Mouse (Mus musculus): Measurements from ENCODE around the gene A830031A19Rik. TPM values are rescaled to one million over a fixed set of nuclear protein-coding genes. Genes with fewer than 3 reads are reported as not detected.
A peak's percentile ranks its signal among the peaks of the same experiment; 100 is the strongest.

The A830031A19Rik gene
- polyA plus RNA-seq, 1 experiment from 2014 or later: not detected

DNA sequence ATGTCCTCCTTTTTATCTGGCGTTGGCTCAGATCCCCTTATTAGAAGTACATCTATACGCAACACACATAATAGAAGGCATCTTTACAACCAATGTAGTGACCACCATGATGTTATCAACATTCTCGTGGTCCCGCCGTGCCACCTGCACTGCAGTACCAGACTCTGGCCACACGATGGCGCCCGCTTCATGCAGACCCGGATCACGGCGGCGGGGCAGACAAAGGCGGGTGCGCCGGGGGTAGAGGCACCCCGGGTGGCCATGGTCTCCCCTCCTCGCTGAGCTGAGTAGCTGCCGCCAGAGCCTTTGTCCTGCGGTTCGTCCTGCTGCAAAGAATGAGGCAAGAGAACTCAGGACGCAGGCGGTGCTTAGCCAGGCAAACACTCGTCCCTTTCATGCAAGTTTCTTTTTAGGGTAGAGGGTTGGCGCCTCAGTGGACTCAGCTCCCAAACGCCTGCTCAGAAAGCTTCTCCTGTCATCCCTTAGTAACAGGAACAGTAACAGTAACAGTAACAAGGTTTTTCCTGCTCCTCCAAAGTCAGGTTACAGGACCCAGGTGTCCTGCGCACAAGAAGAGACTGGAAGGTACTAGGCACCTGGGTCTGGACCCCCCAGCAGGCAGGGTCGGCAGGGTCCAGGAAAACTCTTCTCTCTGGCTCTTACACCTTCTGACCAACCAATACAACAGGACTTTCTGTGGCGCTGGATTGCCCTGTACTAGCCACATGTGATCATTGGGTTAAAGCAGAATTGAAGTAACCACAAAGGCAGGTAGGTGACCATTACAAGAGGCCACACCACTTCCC is 25.4 kb downstream of the A830031A19Rik start:
- Histone ChIP-seq H3K36me3 (ENCODE audit: insufficient read depth) (no peaks in the 10 kb centered on the region), H3K27ac (ENCODE audit: low read depth) (no peak overlapping the region), H3K4me3 (ENCODE audit: low read depth, low read length) (peak overlapping the region; percentile 39), H3K4me1 (ENCODE audit: insufficient read depth) (no peaks in the 10 kb centered on the region), H3K9ac (peak overlapping the region; percentile 54), H3K27me3 (ENCODE audit: insufficient read depth, low read length) (no peaks in the 10 kb centered on the region), H3K9me3 (ENCODE audit: low read depth, low read length) (no peaks in the 10 kb centered on the region), H3K4me2 (peak overlapping the region; percentile 61)
- ATAC-seq (ENCODE audit: insufficient read depth) (peak; percentile 90), DNase-seq (peak; percentile 90)
- TF ChIP-seq CTCF (IDR thresholded peaks at IDR 0.05; ENCODE audit: low read depth): peak; percentile 100
- 4% methylated on average over 28 of the region's 28 CpGs for WGBS

DNA sequence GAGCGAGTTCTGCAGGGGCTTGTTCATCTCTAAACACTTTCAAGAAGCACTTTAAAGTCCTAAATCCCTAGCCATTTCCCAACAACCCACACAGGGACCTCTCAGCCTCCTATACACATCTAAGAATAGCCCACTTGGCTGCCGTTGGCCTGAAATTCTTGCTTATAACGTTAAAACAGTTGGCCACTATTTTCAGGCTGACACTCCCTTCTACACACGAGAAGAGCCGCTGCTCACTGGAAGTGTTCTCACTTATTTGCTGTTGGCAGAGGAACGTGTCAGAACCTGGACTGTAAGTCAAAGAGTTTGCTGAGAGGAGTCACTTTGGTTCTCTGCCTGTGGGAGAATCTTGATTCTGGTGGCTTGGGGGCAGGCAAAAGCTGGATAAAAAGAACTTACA is 30.8 kb downstream of the A830031A19Rik start:
- Histone ChIP-seq H3K9me3 (ENCODE audit: low read depth, low read length) (no peaks in the 10 kb centered on the region), H3K9ac (no peak overlapping the region), H3K4me1 (ENCODE audit: insufficient read depth) (no peaks in the 10 kb centered on the region), H3K27ac (ENCODE audit: low read depth) (no peak overlapping the region), H3K4me3 (ENCODE audit: low read depth, low read length) (no peak overlapping the region), H3K36me3 (ENCODE audit: insufficient read depth) (no peaks in the 10 kb centered on the region), H3K27me3 (ENCODE audit: insufficient read depth, low read length) (no peaks in the 10 kb centered on the region), H3K4me2 (no peak overlapping the region)
- WGBS: 51% methylated on average over 6 of the region's 6 CpGs
- DNase-seq: no peak
- TF ChIP-seq CTCF (IDR thresholded peaks at IDR 0.05; ENCODE audit: low read depth): no peak
- ATAC-seq (ENCODE audit: insufficient read depth): no peak

DNA sequence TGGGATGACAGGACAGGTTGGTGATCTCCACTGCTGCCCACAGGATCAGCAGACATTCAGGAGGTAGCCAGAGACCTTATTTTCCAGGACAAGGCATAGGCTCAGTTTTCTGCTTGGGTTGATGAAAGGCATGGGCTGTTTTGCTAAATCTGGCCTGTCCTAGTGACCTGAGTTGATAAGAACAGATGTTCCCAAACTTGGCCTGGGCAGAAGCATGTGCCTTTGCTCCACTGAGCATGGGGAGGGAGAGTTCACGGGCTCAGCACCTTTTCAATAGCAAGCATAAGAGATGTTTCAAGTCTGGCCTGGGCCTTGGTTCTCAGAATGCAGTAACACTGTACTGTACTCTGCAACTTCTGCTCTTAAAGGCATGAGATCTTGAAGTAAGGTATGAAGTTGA is 54.1 kb downstream of the A830031A19Rik start:
- Histone ChIP-seq H3K4me2 (no peak overlapping the region), H3K4me1 (ENCODE audit: insufficient read depth) (no peaks in the 10 kb centered on the region), H3K27me3 (ENCODE audit: insufficient read depth, low read length) (no peaks in the 10 kb centered on the region), H3K27ac (ENCODE audit: low read depth) (no peak overlapping the region), H3K4me3 (ENCODE audit: low read depth, low read length) (no peak overlapping the region), H3K9me3 (ENCODE audit: low read depth, low read length) (no peaks in the 10 kb centered on the region), H3K36me3 (ENCODE audit: insufficient read depth) (no peaks in the 10 kb centered on the region), H3K9ac (no peak overlapping the region)
- WGBS: 53% methylated on average over 1 of the region's 1 CpGs
- no peak for ATAC-seq (ENCODE audit: insufficient read depth)
- no peak for TF ChIP-seq CTCF (IDR thresholded peaks at IDR 0.05; ENCODE audit: low read depth)
- no peak for DNase-seq

DNA sequence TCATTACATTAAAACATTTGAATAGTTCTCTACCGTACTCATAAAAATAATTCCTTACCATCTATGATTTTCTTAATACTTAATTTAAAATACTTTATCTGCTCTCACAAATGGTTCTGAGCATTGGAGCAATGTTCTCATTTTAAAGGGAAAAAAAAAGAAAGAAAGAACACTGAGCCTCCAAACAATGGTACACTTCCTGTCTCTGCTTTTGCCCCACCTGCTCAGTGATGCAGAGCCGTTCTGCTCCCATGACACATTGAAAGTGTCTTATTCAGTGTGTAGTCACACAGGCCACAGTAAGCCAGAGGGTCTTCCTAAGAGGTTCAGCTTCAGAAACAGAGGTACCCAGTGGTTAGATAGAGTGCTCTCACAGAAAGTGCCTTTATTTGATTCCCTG is 56.1 kb downstream of the A830031A19Rik start:
- Histone ChIP-seq H3K9me3 (ENCODE audit: low read depth, low read length) (no peaks in the 10 kb centered on the region), H3K4me3 (ENCODE audit: low read depth, low read length) (no peak overlapping the region), H3K27ac (ENCODE audit: low read depth) (no peak overlapping the region), H3K4me2 (no peak overlapping the region), H3K36me3 (ENCODE audit: insufficient read depth) (no peaks in the 10 kb centered on the region), H3K27me3 (ENCODE audit: insufficient read depth, low read length) (no peaks in the 10 kb centered on the region), H3K9ac (no peak overlapping the region), H3K4me1 (ENCODE audit: insufficient read depth) (no peaks in the 10 kb centered on the region)
- no peak for TF ChIP-seq CTCF (IDR thresholded peaks at IDR 0.05; ENCODE audit: low read depth)
- WGBS: 52% methylated on average over 2 of the region's 2 CpGs
- ATAC-seq (ENCODE audit: insufficient read depth) (no peak), DNase-seq (no peak)

DNA sequence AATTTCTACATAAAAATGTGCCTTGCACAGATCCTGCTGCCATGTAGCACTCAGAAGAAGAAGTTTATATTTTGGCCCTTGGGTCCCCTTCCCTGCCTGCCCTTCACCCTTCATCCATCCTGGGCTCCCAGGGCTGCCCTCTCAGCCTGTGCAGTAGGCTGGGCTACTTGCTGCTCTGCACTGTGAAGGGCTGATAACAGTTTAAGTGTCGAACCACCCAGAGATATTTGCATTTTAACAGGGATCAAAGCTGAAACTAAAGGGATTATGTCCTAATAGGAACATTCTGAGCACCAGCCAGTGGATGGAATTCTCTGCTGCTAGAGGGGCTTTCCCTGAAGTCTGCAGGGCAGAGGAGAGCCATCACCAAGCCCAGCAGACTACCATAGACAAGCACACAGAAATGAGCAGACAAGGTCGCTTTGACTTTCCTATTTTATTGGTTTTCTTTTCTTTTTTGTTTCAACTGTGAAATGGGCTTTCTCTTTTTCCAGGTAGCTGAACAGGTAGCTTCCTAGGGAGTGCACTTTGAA is 58.1 kb downstream of the A830031A19Rik start:
- 28% methylated on average over 2 of the region's 2 CpGs for WGBS
- Histone ChIP-seq H3K9me3 (ENCODE audit: low read depth, low read length) (no peaks in the 10 kb centered on the region), H3K4me1 (ENCODE audit: insufficient read depth) (no peaks in the 10 kb centered on the region), H3K27me3 (ENCODE audit: insufficient read depth, low read length) (no peaks in the 10 kb centered on the region), H3K4me3 (ENCODE audit: low read depth, low read length) (no peak overlapping the region), H3K36me3 (ENCODE audit: insufficient read depth) (no peaks in the 10 kb centered on the region), H3K27ac (ENCODE audit: low read depth) (no peak overlapping the region), H3K9ac (no peak overlapping the region), H3K4me2 (no peak overlapping the region)
- no peak for DNase-seq
- TF ChIP-seq CTCF (IDR thresholded peaks at IDR 0.05; ENCODE audit: low read depth): no peak
- ATAC-seq (ENCODE audit: insufficient read depth): no peak

DNA sequence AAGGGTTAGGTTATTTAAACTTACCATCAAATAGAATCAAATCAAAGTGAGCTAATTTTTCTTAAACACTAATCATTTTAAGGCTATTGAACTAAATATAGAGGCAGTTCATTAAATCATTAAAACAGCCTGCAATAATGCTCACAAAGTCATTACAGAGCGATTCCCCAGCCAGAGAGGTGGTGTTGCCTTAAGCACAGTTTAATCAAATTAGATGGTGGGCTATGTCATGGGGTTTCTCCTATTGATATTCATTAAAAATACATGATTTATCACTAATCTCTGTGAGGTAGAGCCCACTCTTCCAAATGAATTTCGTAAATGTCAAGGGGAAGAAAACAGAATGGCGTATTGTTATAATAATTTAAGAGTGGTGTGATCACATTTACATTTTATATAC is 58.8 kb downstream of the A830031A19Rik start:
- no peak for DNase-seq
- no peaks in the 10 kb centered on the region for H3K9me3 ChIP-seq (ENCODE audit: low read depth, low read length)
- no peak overlapping the region for H3K4me3 ChIP-seq (ENCODE audit: low read depth, low read length)
- no peaks in the 10 kb centered on the region for H3K36me3 ChIP-seq (ENCODE audit: insufficient read depth)
- no peak for ATAC-seq (ENCODE audit: insufficient read depth)
- 78% methylated on average over 3 of the region's 3 CpGs for WGBS
- no peaks in the 10 kb centered on the region for H3K27me3 ChIP-seq (ENCODE audit: insufficient read depth, low read length)
- no peak for TF ChIP-seq CTCF (IDR thresholded peaks at IDR 0.05; ENCODE audit: low read depth)
- H3K4me1 ChIP-seq (ENCODE audit: insufficient read depth): no peaks in the 10 kb centered on the region
- H3K4me2 ChIP-seq: no peak overlapping the region
- H3K9ac ChIP-seq: no peak overlapping the region
- no peak overlapping the region for H3K27ac ChIP-seq (ENCODE audit: low read depth)

DNA sequence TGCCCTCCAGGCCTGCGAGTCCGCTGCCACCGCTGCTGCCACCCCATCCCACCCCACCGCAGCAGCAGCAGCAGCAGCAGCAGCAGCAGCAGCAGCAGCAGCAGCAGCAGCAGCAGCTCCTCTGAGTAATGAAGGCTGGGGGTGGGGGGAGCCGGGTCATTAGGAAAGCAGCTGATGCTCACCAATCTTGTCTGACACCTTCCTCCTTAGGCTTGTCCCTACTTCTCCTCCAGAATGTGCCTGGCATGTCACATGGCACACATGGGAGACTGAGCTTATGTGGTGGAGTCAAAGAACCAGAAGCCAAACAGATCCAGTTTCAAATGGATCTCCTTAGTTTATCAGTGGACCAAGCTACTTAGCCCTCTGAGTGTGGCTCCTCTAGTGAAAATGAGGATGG is 60.2 kb downstream of the A830031A19Rik start:
- Histone ChIP-seq H3K9ac (no peak overlapping the region), H3K27me3 (ENCODE audit: insufficient read depth, low read length) (no peaks in the 10 kb centered on the region), H3K9me3 (ENCODE audit: low read depth, low read length) (no peaks in the 10 kb centered on the region), H3K4me3 (ENCODE audit: low read depth, low read length) (no peak overlapping the region), H3K36me3 (ENCODE audit: insufficient read depth) (no peaks in the 10 kb centered on the region), H3K27ac (ENCODE audit: low read depth) (no peak overlapping the region), H3K4me2 (no peak overlapping the region), H3K4me1 (ENCODE audit: insufficient read depth) (no peaks in the 10 kb centered on the region)
- DNase-seq (no peak), ATAC-seq (ENCODE audit: insufficient read depth) (no peak)
- TF ChIP-seq CTCF (IDR thresholded peaks at IDR 0.05; ENCODE audit: low read depth): no peak
- WGBS: 57% methylated on average over 5 of the region's 5 CpGs

Measured in lung, embryonic 14.5 days (tissue).